Mouse (Mus musculus): Measurements from ENCODE around the gene Fut8.

The Fut8 gene

GRCm38 (mm10) chr12:77237950-77238530 lies at the start of gene Fut8:
Fut8 (plus strand) TSS chr12:77238125.
- DNase-seq (ENCODE audit: low spot score in 2 of 2): peak; percentile 93 to 95

GRCm38 (mm10) chr12:77189161-77189560 lies 48.8 kb upstream of the Fut8 start:
- no peak for DNase-seq (ENCODE audit: low spot score in 2 of 2)

- DNase-seq (ENCODE audit: low spot score in 2 of 2): no peak
Observed at GRCm38 (mm10) chr12:77189933-77190446, 47.9 kb upstream of the Fut8 start.

- no peak for DNase-seq (ENCODE audit: low spot score in 2 of 2)
Observed at GRCm38 (mm10) chr12:77191478-77192271, 46.2 kb upstream of the Fut8 start.

- no peak for DNase-seq (ENCODE audit: low spot score in 2 of 2)
Observed at GRCm38 (mm10) chr12:77192714-77193113, 45.2 kb upstream of the Fut8 start.

- DNase-seq (ENCODE audit: low spot score in 2 of 2): no peak
Observed at GRCm38 (mm10) chr12:77193225-77193716, 44.7 kb upstream of the Fut8 start.

GRCm38 (mm10) chr12:77195044-77195443 lies 42.9 kb upstream of the Fut8 start:
- no peak for DNase-seq (ENCODE audit: low spot score in 2 of 2)

GRCm38 (mm10) chr12:77196529-77197095 lies 41.3 kb upstream of the Fut8 start:
- DNase-seq (ENCODE audit: low spot score in 2 of 2): no peak

GRCm38 (mm10) chr12:77197121-77197599 lies 40.8 kb upstream of the Fut8 start:
- DNase-seq (ENCODE audit: low spot score in 2 of 2): peak; percentile 25 to 30

- no peak for DNase-seq (ENCODE audit: low spot score in 2 of 2)
Observed at GRCm38 (mm10) chr12:77198253-77198652, 39.7 kb upstream of the Fut8 start.

- no peak for DNase-seq (ENCODE audit: low spot score in 2 of 2)
Observed at GRCm38 (mm10) chr12:77201461-77202143, 36.3 kb upstream of the Fut8 start.

- no peak for DNase-seq (ENCODE audit: low spot score in 2 of 2)
Observed at GRCm38 (mm10) chr12:77203136-77203535, 34.8 kb upstream of the Fut8 start.

GRCm38 (mm10) chr12:77206852-77207251 lies 31.1 kb upstream of the Fut8 start:
- no peak for DNase-seq (ENCODE audit: low spot score in 2 of 2)

GRCm38 (mm10) chr12:77208056-77208455 lies 29.9 kb upstream of the Fut8 start:
- DNase-seq (ENCODE audit: low spot score in 2 of 2): no peak

- no peak for DNase-seq (ENCODE audit: low spot score in 2 of 2)
Observed at GRCm38 (mm10) chr12:77208576-77209180, 29.2 kb upstream of the Fut8 start.

- no peak for DNase-seq (ENCODE audit: low spot score in 2 of 2)
Observed at GRCm38 (mm10) chr12:77211695-77212208, 26.2 kb upstream of the Fut8 start.

- no peak for DNase-seq (ENCODE audit: low spot score in 2 of 2)
Observed at GRCm38 (mm10) chr12:77213896-77214564, 23.9 kb upstream of the Fut8 start.

- no peak for DNase-seq (ENCODE audit: low spot score in 2 of 2)
Observed at GRCm38 (mm10) chr12:77214565-77214909, 23.4 kb upstream of the Fut8 start.

GRCm38 (mm10) chr12:77216511-77217192 lies 21.3 kb upstream of the Fut8 start:
- DNase-seq (ENCODE audit: low spot score in 2 of 2): no peak

GRCm38 (mm10) chr12:77220616-77221015 lies 17.3 kb upstream of the Fut8 start:
- no peak for DNase-seq (ENCODE audit: low spot score in 2 of 2)

All from right cerebral cortex, postnatal 10 days (tissue).